Mouse (Mus musculus) skeletal muscle tissue, adult 2 months (tissue): ENCODE results near the gene Zbtb38.
A peak's percentile ranks its signal among the peaks of the same experiment; 100 is the strongest.
"Not testable (repeated sequence)": the region's sequence is repeated elsewhere in the genome, so short reads cannot be mapped to it uniquely, and the experiment has no call there.

Experiments
- DNase-seq: peaks from one replicate; pipeline ENCODE4 v3.0.0-alpha.2; 2012; ENCODE audit warnings: low read depth, low spot score

Zbtb38 gene

DNA sequence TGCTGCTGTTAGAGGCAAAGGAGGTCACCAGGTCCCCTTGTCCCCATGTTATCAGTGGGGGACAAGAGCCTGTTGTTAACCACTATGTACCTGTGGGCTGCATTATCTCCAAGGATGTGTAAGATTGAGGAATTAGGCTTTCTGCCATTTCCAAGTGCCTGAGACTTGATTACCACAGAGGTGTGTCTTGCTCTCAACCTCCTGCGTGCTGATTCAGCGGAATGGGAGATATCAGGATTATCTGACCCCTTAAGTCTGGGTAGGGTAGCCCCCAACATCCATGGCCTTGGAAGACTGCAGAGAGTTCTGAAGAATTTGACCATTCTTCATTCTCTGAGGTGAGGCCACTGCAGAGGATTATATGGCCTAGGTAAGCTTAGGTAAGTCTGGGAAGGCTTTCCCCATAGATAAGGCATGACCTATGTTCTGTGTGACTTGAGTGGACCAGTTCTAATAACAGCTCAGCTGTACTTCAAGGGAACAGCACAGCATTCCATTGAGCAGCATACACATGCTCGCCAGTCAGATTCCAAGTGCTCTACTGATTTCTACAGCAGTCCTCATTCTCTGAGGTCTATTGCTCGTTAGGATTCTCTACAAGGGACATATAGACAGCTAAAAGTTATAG lies 68.4 kb downstream of the Zbtb38 start:
- no peak for DNase-seq

- no peak for DNase-seq
Measured at GRCm38 (mm10) chr9:96678611-96679010, 74.0 kb downstream of the Zbtb38 start.

DNA sequence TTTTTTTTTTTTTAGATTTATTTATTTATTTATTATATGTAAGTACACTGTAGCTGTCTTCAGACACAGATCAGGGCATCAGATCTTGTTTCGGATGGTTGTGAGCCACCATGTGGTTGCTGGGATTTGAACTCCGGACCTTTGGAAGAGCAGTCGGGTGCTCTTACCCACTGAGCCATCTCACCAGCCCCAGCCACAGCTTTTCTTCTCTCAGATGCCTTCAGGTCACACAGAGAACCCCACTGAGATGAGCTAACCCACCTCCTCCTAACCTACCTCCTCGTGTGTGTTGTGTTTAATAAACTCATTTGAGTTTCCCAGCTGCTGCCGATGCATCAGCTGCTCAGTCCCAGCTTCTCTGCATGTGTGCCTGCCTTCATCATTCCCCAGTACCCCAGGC lies 74.9 kb downstream of the Zbtb38 start:
- DNase-seq, result not testable (repeated sequence)

- DNase-seq, result no peak
Measured at GRCm38 (mm10) chr9:96676671-96677070, 76.0 kb downstream of the Zbtb38 start.

DNA sequence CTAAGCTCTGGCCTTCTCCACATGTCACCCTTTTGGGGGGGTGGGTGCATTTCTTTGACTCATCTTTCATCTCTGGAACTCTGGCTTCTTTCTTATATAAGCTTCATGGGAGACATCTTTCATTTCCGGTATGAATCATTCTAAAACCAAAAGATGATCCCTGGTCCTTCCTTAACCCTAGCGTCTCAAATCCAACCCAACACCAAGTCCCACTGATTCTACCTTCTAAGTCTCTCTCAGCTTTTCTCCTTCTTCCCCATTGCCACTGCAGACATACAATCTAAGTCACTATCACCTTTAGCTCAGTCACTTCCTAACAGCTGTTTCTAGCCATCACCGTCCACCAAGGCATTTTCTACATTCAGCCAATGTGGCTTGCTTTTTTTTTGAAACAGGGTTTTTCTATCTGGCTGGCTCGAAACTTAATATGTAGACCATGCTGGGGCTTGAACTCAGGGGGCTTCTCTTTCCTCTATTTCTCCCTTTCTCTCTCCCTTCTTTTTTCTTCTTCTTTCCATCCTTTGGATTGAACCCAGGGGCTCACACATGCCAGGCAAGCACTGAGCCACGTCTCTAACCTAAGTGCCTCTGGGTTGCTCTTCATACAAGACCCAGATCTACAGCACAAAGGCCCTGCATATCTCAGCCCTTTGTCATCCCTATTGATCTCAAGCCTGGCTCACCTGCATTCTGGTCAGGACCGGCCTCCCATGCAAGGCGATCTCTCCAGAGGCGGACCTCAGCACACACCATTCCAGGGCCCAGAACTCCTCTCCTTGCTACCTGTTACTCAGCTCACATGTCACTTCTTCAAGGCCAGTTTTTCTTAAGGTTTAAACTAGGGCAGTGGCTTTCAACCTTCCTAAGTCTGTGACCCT lies 76.6 kb downstream of the Zbtb38 start:
- DNase-seq, result no peak

GRCm38 (mm10) chr9:96675071-96675762 lies 77.4 kb downstream of the Zbtb38 start:
- peak; percentile 70 for DNase-seq

DNA sequence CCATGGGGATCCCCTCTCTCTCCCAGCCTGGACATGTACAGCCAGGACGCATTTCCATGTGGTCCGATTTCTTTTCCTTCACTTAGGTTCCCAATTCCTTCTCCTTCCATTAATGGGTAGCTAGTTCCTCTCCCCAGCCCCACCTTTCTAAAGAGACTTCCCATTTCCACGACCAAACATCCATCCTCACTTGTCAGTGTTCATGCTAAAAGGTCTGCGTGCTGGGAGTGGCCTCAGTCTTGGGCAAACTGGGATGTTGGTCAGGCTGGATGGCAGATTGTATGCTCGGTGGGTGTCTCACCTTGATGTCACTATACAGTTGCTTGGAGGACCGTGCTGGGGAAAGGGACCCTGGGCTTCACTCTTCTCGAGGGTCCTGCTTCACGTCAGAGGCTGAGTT lies 78.3 kb downstream of the Zbtb38 start:
- DNase-seq, result no peak

- DNase-seq, result no peak
Measured at GRCm38 (mm10) chr9:96672466-96672865, 80.2 kb downstream of the Zbtb38 start.

- DNase-seq, result no peak
Measured at GRCm38 (mm10) chr9:96671249-96671648, 81.4 kb downstream of the Zbtb38 start.

GRCm38 (mm10) chr9:96669877-96670276 lies 82.8 kb downstream of the Zbtb38 start:
- DNase-seq, result peak; percentile 94

DNA sequence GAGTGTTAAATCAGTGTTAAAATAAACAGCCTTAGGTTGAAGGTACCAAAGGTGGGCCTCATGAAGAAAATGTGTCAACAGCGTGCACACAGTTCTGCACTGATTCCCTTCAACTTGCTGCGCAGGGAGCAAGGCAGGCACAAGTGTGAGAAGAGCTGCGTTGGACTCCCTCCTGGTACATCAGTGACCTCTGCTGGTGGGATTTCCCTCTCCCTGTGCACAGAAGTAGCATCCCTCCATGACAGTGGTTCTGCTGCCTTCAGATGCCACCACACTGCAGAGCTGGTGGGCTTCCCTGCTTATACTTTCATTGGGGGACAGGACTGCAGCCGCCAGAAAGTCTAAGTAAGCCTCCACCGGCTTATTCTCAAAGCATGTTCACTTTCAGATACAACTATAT lies 84.0 kb downstream of the Zbtb38 start:
- DNase-seq, result no peak

GRCm38 (mm10) chr9:96660510-96661244 lies 92.0 kb downstream of the Zbtb38 start:
- DNase-seq, result no peak

- DNase-seq, result no peak
Measured at GRCm38 (mm10) chr9:96659801-96660200, 92.8 kb downstream of the Zbtb38 start.

DNA sequence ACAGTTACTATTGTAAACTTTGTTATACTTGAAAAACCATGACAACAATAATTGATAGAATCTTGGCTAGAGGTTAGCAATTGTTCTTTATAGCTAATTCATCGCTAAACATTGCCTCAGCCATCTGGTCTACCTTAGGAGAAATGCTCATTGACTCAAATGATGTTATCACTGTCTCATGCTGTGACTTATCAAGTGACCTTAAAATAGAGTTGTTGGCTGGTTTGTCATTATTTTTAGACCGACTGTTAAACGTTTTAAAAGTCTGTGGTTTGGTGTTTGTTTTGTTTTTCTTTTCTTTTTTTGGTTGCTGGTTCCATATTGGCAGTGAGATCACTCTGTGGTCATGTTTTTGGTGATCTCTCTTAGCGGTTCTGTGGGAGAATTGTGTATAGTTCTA lies 99.1 kb downstream of the Zbtb38 start:
- no peak for DNase-seq

DNA sequence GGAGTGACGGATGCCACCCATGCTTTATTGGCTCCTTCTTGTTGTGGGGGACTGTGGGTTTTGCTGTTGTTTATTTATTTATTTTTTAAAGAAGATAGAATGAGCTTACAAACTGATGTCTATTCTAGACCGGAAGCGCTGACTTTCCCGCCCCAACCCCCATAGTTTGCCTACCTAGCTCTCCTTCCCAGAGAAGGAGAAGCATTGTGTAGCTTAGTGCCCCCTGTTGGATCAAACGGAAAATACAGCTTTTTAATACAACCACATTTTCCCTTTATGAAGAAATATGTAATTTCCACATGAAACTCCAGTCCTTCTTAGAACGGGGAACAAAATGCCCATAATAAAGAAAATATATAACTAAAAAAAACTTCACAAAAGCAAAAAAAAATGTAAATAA lies 99.9 kb downstream of the Zbtb38 start:
- DNase-seq, result no peak

DNA sequence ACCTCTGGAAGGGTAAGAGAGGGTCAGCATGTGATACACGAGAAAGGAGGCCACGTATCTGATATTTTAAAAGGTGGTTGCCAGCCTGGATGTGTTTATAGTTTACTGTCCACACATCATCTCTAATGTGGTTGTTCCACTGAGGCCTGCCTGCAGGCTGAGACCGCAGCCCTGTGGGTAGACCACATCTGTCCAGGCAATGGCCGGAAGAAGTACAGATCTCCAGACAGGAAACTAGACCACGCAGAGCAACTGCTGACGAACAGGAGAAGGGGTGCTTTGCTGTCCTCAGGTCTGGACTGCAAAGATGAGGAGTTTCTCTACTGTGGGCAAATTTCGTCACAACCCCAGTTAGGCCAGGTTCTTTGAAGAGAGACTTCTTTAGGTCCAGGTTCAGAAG lies 101.8 kb downstream of the Zbtb38 start:
- no peak for DNase-seq

- DNase-seq, result no peak
Measured at GRCm38 (mm10) chr9:96649924-96650323, 102.7 kb downstream of the Zbtb38 start.

DNA sequence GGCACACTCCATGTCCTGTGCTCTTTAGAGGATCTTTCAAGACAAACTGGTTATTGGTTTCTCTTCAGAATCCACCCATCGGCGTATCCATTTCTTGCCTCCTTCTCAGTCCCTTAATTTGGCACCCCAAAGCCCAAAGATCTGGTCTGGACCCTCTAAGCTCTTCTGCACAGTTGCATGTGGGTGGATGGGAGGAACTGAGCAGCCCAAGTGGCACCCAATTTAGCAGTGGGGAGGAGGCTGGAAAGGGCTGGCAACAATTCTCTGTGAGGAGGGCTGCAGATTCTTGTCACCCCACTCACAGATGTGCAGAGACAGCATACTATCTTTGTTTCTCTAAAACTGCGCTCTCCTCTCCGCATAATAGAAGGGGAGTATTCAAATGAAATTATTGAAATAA lies 103.3 kb downstream of the Zbtb38 start:
- no peak for DNase-seq

DNA sequence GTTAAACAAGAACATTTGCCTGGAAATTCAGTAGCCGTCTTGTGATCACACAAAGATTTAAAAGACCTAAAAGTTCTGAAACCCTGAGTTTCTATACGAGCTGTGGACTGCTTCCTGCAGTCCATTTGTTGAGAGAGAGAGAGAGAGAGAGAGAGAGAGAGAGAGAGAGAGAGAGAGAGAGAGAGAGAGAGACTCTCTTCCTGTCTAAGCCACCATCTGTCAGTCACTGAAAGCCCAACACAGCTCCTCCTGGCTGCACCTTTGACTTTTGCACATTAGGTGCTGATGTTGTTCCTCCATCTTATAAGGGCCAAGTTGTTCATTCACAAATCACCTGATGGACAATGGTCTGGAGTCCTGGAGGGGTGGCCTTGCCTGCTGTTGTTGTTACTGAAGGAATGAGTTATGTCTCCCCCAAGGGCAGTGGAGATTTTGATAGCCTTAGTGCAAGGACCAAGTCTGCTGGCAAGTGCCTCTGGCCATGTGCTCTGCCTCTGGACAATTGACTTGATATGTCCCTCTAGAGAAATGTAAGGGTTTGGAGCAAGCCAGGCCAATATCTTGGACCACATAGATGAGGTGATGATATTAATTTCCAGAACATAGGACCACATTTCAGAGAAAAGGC lies 105.8 kb downstream of the Zbtb38 start:
- no peak for DNase-seq

- DNase-seq, result no peak
Measured at GRCm38 (mm10) chr9:96644840-96645239, 107.8 kb downstream of the Zbtb38 start.

GRCm38 (mm10) chr9:96644002-96644401 lies 108.6 kb downstream of the Zbtb38 start:
- not testable (repeated sequence) for DNase-seq
